Mouse (Mus musculus) neural tube, embryonic 11.5 days (tissue): ENCODE results near the gene Hist1h4m. TPM values are rescaled to one million over a fixed set of nuclear protein-coding genes. Genes with fewer than 3 reads are reported as not detected.
"Not testable (repeated sequence)": the region's sequence is repeated elsewhere in the genome, so short reads cannot be mapped to it uniquely, and the experiment has no call there.

Experiments
- ATAC-seq: fragments of 200-750 bp; cut with Nextera tagmentation; 2 replicates; pipeline ENCODE4 v1.8.0; 2017; ENCODE audit warnings: moderate number of reproducible peaks, mild to moderate bottlenecking, moderate TSS enrichment, moderate library complexity; ENCODE audit not compliant: insufficient read depth, low FRiP score, low TSS enrichment
- DNase-seq: peaks from one replicate; pipeline ENCODE4 v3.0.0-alpha.2; 2015; ENCODE audit warnings: low spot score
- H3K27ac ChIP-seq: fragments of 300-500 bp; sonication (generic); 2 replicates; pipeline ENCODE4 v1.5.1; 2014; ENCODE audit warnings: low read depth, mild to moderate bottlenecking, low read length
- H3K27me3 ChIP-seq: fragments of 300-500 bp; sonication (generic); 2 replicates; pipeline ENCODE4 v1.6.1; 2014; ENCODE audit warnings: mild to moderate bottlenecking, low read length, mixed read lengths; ENCODE audit not compliant: control insufficient read depth, insufficient read depth
- H3K36me3 ChIP-seq: fragments of 300-500 bp; sonication (generic); 2 replicates; pipeline ENCODE4 v1.6.1; 2014; ENCODE audit warnings: mild to moderate bottlenecking, low read length, moderate library complexity, mixed read lengths; ENCODE audit not compliant: control insufficient read depth, insufficient read depth
- H3K4me1 ChIP-seq: fragments of 300-500 bp; sonication (generic); 2 replicates; pipeline ENCODE4 v1.6.1; 2014; ENCODE audit warnings: low read length, mixed read lengths; ENCODE audit not compliant: control insufficient read depth, insufficient read depth
- H3K4me2 ChIP-seq: fragments of 300-500 bp; sonication (generic); 2 replicates; pipeline ENCODE4 v1.6.1; 2014; ENCODE audit warnings: low read depth, mild to moderate bottlenecking, moderate library complexity
- H3K4me3 ChIP-seq: fragments of 300-500 bp; sonication (generic); 2 replicates; pipeline ENCODE4 v1.5.1; 2014; ENCODE audit warnings: low read depth, low read length
- H3K9ac ChIP-seq: fragments of 300-500 bp; sonication (generic); 2 replicates; pipeline ENCODE4 v1.6.1; 2014; ENCODE audit warnings: mild to moderate bottlenecking, low read length
- H3K9me3 ChIP-seq: fragments of 300-500 bp; sonication (generic); 2 replicates; pipeline ENCODE4 v1.6.1; 2016; ENCODE audit warnings: low read length; ENCODE audit not compliant: control insufficient read depth
- WGBS: fragments of 180-500 bp; shearing (Covaris S2); extraction: QIAGEN DNeasy Blood & Tissue Kit; methylation state at CpG from one replicate; pipeline ENCODE4 v1.1.7; 2014; 5-methylcytosine and 5-hydroxymethylcytosine counted together
- polyA plus RNA-seq: library from polyadenylated mRNA; unstranded; fragments of >200 nt; fragmentation: Nextera tagmentation; extraction: Ambion mirVana; gene quantifications from 2 replicates; pipeline ENCODE4 v1.2.1, GENCODE M21; 2014

Hist1h4m gene
- polyA plus RNA-seq, 1 experiment from 2014 or later = not detected

DNA sequence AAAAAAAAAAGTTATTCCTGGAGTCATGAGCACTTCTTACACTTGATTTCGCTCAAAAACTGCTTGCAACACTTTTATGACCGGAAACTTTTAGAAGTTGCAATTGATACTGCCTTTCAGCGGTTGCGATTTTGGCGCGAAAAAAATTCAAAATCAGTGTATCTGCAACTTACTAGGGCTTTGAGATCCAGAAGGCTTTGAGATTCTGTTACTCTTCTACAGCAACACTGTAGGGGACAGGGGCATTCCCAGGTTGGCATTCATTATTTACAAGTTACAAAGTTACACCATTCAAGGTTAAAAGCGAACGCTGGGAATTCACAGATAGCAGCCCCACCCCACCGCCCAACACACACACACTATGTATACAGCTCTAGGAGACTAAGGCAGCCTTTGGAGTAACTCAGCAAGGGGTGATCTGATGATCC lies 27.8 kb upstream of the Hist1h4m start:
- Histone ChIP-seq H3K36me3 (no peaks in the 10 kb centered on the region), H3K27me3 (no peaks in the 10 kb centered on the region), H3K9me3 (no peaks in the 10 kb centered on the region), H3K4me3 (peak overlapping the region; percentile 38), H3K4me1 (peaks cover 13% of the 10 kb centered on the region; the same call in 1 of the 2 replicates), H3K9ac (peak overlapping the region; percentile 55), H3K4me2 (peak overlapping the region; percentile 50), H3K27ac (peak overlapping the region; percentile 87)
- 3% methylated on average over 9 of the region's 9 CpGs for WGBS
- DNase-seq = peak; percentile 53
- ATAC-seq = no peak

DNA sequence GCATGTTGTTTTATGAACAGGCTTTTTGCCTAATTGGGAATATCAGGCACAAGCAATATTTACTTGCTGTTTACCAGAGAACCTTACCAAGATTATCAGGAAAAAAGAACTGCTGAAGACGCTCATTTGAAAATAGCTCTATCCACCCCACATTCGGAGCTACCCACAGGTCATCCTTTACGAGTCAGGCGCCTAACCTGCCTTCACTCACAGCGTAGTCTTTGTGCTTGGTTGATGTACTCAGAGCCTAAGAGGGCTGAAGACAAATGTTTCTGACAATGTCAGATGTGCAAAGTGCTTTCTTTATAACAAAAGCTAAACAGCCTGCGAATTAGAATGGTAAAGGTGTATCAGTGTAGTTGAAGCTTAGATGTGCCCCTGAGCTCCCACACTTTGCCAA lies 27.2 kb upstream of the Hist1h4m start:
- Histone ChIP-seq H3K36me3 (no peaks in the 10 kb centered on the region), H3K27me3 (no peaks in the 10 kb centered on the region), H3K27ac (peak overlapping the region; percentile 87), H3K4me1 (peaks cover 13% of the 10 kb centered on the region; the same call in 1 of the 2 replicates), H3K9me3 (no peaks in the 10 kb centered on the region), H3K4me3 (no peak overlapping the region), H3K9ac (peak overlapping the region; percentile 55), H3K4me2 (peak overlapping the region; percentile 50)
- no peak for ATAC-seq
- DNase-seq = no peak
- 16% methylated on average over 6 of the region's 6 CpGs for WGBS

DNA sequence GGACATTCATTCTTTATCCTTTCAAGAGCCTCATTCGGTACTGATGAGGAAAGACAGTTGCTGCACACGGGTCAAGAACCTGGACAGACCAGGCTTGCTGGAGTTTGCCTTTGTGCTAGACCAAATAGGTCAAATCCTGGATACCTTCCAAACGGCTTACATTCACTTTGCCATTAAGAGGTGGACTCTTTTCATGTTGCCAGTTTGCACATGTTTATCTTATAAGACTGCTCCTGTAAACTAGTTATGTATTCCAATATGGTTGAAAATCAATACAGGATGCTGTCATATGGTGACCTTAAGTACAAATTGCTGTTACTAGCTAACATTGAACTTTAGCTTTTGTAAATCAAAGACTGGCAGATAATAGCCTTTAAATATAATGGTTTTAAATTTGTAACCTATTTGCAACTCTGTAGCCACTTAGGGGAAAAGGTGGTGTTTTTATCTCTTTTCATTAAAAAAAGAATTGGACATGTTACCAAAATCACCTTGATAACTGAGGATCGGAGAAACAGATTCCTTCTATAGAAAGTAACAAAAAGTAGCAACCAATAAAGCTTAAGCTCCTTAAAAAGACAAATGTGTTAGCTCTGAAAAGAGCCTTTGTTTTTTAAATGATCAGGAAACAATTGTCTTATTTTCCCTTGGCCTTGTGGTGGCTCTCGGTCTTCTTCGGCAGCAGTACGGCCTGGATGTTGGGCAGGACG lies 25.2 kb upstream of the Hist1h4m start:
- H3K4me3 ChIP-seq = peak overlapping the region; percentile 25
- no peaks in the 10 kb centered on the region for H3K36me3 ChIP-seq
- peak overlapping the region; percentile 81 for H3K27ac ChIP-seq
- DNase-seq = peak; percentile 42
- H3K4me2 ChIP-seq = peak overlapping the region; percentile 43
- ATAC-seq = no peak
- H3K9me3 ChIP-seq = no peaks in the 10 kb centered on the region
- peak overlapping the region; percentile 57 for H3K9ac ChIP-seq
- no peaks in the 10 kb centered on the region for H3K27me3 ChIP-seq
- H3K4me1 ChIP-seq = peaks cover 18% of the 10 kb centered on the region; the same call in 1 of the 2 replicates
- WGBS = 4% methylated on average over 8 of the region's 8 CpGs

DNA sequence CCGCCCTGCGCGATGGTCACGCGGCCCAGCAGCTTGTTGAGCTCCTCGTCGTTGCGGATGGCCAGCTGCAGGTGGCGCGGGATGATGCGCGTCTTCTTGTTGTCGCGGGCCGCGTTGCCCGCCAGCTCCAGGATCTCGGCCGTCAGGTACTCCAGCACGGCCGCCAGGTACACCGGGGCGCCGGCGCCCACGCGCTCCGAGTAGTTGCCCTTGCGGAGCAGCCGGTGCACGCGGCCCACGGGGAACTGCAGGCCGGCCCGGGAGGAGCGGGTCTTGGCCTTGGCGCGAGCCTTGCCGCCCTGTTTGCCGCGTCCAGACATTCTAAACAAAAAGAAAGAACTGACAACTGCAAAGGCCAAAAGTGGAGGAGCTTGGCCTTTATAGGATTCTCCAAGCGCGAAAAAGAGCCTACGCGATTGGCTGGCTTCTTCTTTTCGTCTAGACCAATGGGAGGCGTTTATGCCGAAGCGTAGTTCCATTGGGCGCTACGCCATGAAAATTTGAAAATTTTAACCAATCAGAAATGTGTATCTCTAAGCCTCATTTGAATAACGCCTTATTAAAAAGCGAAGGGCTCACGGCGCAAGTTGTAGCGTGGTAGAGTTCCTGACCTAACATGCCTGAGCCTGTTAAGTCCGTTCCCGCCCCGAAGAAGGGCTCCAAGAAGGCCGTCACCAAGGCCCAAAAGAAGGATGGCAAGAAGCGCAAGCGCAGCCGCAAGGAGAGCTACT lies 24.5 kb upstream of the Hist1h4m start, which contains the start of the genes Hist1h2an and Hist1h2bp:
Gene Hist1h2an (minus strand): TSS at position 320 of the 731 bp plus-strand sequence.
Gene Hist1h2bp (plus strand): TSS at position 563 of the 731 bp plus-strand sequence.
- H3K27me3 ChIP-seq, H3K36me3 ChIP-seq, H3K9me3 ChIP-seq: not testable (repeated sequence)
- Histone ChIP-seq H3K4me1 (peaks cover 18% of the 10 kb centered on the region; the same call in 1 of the 2 replicates), H3K4me2 (peak within 1 kb of the TSS; percentile 43), H3K9ac (peak within 1 kb of the TSS; percentile 57), H3K27ac (peak within 1 kb of the TSS; percentile 81), H3K4me3 (peak within 1 kb of the TSS; percentile 25)
- WGBS = 0% methylated on average over 36 of the region's 63 CpGs
- DNase-seq (peak; percentile 87), ATAC-seq (peak; percentile 94)

DNA sequence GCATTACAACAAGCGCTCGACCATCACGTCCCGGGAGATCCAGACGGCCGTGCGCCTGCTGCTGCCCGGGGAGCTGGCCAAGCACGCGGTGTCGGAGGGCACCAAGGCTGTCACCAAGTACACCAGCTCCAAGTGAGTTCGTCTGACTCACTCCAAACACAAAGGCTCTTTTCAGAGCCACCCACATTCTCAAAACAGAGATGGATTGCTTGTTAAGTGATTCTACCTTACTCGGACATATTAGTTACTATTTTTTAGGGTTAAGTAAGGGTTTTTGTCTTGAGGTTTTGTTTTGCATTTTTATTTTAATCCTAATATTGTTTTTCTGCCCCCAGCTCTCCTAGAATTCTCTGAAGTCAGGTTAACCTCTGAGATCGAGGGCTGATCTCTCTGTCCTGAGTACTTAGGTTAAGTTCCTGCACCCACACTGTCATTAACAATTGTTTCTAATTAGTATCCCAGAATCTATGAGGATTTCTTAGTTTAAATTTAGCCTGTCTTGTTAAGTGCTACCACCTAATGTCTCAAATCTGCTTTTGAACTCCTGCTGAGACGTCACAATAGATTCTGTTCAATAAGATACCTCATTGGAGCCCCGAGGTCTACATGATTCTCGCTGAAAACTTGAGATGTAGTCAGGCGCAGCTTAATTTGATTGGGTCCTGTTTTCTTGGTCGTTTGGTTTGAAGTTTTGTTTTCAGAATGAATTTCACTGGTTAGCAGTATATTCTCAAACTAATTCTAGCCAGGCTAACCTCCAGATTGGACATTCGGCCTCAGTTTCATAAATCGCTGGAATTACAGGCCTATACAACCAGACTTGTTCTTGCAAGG lies 23.6 kb upstream of the Hist1h4m start:
- H3K36me3 ChIP-seq = no peaks in the 10 kb centered on the region
- peaks cover 18% of the 10 kb centered on the region; the same call in 1 of the 2 replicates for H3K4me1 ChIP-seq
- 0 out of 2 replicates have a peak overlapping the region, but pooled peaks have one; percentile 10 for H3K4me3 ChIP-seq
- WGBS = 16% methylated on average over 14 of the region's 21 CpGs
- H3K4me2 ChIP-seq = peak overlapping the region; percentile 40
- DNase-seq = peak; percentile 21
- H3K27ac ChIP-seq = peak overlapping the region; percentile 78
- peak overlapping the region; percentile 54 for H3K9ac ChIP-seq
- H3K27me3 ChIP-seq = no peaks in the 10 kb centered on the region
- peak; percentile 21 for ATAC-seq
- H3K9me3 ChIP-seq = no peaks in the 10 kb centered on the region

DNA sequence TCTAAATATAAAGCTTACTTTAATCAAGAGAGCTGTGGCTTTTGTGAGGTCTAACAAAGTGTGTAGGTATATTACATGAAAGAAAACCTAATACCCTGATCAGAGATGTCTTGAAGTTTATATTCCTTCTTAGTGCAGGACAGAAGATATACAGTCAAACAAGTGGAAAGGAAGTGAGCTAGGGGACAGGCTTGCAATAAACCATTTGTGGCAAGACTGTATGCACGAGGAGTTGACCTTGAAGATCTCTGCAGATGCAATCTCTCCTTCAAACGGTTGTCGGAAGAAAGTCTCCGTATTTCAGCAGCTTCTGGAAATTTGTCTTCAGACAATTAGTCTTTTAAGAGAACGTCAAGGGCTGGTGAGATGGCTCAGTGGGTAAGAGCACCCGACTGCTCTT lies 21.6 kb upstream of the Hist1h4m start:
- no peak for DNase-seq
- H3K36me3 ChIP-seq = no peaks in the 10 kb centered on the region
- no peak overlapping the region for H3K27ac ChIP-seq
- H3K9ac ChIP-seq = no peak overlapping the region
- H3K4me3 ChIP-seq = no peak overlapping the region
- H3K9me3 ChIP-seq = no peaks in the 10 kb centered on the region
- WGBS = 63% methylated on average over 6 of the region's 6 CpGs
- ATAC-seq = no peak
- no peaks in the 10 kb centered on the region for H3K27me3 ChIP-seq
- H3K4me1 ChIP-seq = peaks cover 9% of the 10 kb centered on the region; the same call in 1 of the 2 replicates
- H3K4me2 ChIP-seq = no peak overlapping the region

DNA sequence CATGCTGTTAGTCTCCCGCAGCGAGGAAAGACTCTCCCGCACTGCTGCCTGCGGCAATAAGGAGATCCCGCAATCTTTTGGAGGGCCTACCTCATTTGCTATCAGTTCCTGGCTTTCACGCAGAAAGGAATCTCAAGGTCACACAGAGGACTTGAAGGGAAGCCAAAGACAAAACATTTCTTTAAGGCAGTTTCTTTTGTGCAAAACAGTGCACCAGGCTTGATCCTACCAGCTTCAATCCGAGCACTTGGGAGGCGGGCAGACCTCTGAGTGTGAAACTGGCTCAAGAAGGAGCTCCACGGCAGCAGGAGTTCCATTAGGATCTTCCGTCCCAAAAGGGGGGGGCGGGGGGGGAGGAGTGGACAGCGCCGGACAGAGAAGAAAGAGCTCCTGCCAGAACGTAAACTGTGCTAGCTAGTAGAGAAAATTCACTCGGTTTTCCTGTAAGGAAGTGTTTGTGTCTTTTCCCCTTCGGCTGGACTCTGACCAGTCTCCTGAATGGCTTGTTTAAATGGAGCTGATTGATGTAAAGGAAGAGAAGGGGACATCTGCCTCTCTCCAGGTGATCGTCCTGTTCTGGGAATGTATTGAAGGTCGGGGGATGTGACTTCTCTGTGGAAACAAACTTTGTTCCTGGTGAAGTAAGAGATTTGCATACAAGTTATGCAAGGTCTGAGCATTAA lies 20.8 kb upstream of the Hist1h4m start:
- Histone ChIP-seq H3K9me3 (no peaks in the 10 kb centered on the region), H3K36me3 (no peaks in the 10 kb centered on the region), H3K27me3 (no peaks in the 10 kb centered on the region), H3K4me3 (no peak overlapping the region), H3K27ac (no peak overlapping the region), H3K4me1 (peaks cover 9% of the 10 kb centered on the region; the same call in 1 of the 2 replicates), H3K9ac (peak overlapping the region; percentile 11), H3K4me2 (peak overlapping the region; percentile 25)
- no peak for ATAC-seq
- peak; percentile 19 for DNase-seq
- WGBS = 5% methylated on average over 18 of the region's 18 CpGs

DNA sequence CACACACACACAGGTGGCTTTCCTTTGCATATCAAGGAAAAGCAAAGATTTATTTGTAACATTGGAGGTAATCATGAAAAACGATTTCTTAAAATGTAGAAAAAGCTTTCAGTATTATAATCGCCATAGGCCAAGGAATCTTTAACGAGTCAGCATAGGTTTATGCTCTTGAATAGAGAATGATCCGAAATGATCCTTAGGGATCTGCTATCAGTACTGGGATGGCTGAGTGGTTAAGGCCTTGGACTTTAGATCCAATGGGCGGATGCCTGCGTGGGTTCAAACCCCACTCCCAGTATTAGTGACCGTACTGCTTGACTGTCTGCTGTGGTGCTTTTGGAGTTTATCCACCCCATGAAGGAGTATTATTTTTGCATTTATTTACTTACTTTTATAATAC lies 16.0 kb upstream of the Hist1h4m start:
- Histone ChIP-seq H3K4me3 (no peak overlapping the region), H3K4me1 (peaks cover 5% of the 10 kb centered on the region; the same call in 1 of the 2 replicates), H3K4me2 (no peak overlapping the region), H3K27ac (no peak overlapping the region), H3K27me3 (no peaks in the 10 kb centered on the region), H3K9ac (no peak overlapping the region), H3K9me3 (no peaks in the 10 kb centered on the region), H3K36me3 (no peaks in the 10 kb centered on the region)
- ATAC-seq (no peak), DNase-seq (peak; percentile 4)
- 93% methylated on average over 7 of the region's 7 CpGs for WGBS
